Mouse (Mus musculus): ENCODE measurements around the gene Col6a6. TPM values are rescaled to one million over a fixed set of nuclear protein-coding genes. Genes with fewer than 3 reads are reported as not detected.
A peak's percentile ranks its signal among the peaks of the same experiment; 100 is the strongest.

Gene Col6a6
- polyA plus RNA-seq, 1 experiment from 2014 or later, result 0.83 TPM

DNA sequence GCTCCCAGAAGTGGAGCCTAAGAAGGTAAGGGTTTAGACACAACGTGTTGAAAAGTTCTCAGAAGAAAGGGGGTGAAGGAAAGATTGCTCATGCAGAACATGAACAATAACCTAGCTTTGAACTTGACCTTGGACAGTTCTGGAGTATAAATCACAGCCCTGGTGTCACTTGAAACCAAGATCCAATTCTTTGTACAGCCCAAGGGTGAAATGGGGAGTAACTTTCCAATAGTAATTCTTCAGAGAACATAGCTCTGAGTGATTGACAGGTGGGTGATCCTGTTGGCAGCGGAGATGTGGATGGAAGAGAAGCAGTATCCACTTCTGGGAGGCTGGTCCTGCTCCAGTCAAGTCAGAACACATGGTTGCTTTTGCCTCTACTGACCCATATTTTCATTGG lies 62.1 kb downstream of the Col6a6 start:
- Histone ChIP-seq H3K27ac (ENCODE audit: low read depth, low read length) (no peak overlapping the region), H3K4me2 (replicated peaks; ENCODE audit: low read depth, low read length) (no peak overlapping the region), H3K4me3 (ENCODE audit: low read length) (no peak overlapping the region), H3K9me3 (ENCODE audit: control insufficient read depth, low read length) (no peaks in the 10 kb centered on the region), H3K27me3 (ENCODE audit: control insufficient read depth, insufficient read depth, low read length) (no peaks in the 10 kb centered on the region), H3K9ac (ENCODE audit: low read depth, low read length) (no peak overlapping the region), H3K36me3 (ENCODE audit: control insufficient read depth, insufficient read depth, low read length) (no peaks in the 10 kb centered on the region), H3K4me1 (ENCODE audit: control insufficient read depth, insufficient read depth, low read length) (0 out of 2 replicates have a peak, but pooled peaks cover 6% of the 10 kb centered on the region)
- WGBS, result 22% methylated on average over 2 of the region's 2 CpGs
- ATAC-seq (ENCODE audit: low FRiP score, low TSS enrichment), result peak; percentile 49

DNA sequence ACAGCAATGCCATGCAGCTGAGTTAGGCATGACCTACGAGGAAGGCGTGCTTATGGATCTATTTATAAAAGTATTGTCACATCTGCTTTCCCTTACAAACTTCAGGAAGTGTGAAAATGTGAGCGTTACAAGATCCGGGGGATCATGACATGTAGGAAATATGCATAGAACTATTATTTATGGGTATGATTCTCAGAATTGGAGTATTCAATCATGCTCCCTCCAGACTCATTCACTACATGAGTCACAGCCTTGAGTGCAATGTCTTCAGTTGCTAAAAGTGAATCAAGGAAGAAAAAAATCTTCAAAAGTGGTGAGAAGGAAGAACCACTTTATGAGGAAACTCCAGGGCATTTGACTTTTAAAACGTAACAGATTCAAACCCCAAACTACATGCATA lies 63.3 kb downstream of the Col6a6 start:
- Histone ChIP-seq H3K9me3 (ENCODE audit: control insufficient read depth, low read length) (no peaks in the 10 kb centered on the region), H3K4me2 (replicated peaks; ENCODE audit: low read depth, low read length) (no peak overlapping the region), H3K27me3 (ENCODE audit: control insufficient read depth, insufficient read depth, low read length) (no peaks in the 10 kb centered on the region), H3K9ac (ENCODE audit: low read depth, low read length) (no peak overlapping the region), H3K27ac (ENCODE audit: low read depth, low read length) (no peak overlapping the region), H3K4me3 (ENCODE audit: low read length) (no peak overlapping the region), H3K36me3 (ENCODE audit: control insufficient read depth, insufficient read depth, low read length) (no peaks in the 10 kb centered on the region), H3K4me1 (ENCODE audit: control insufficient read depth, insufficient read depth, low read length) (0 out of 2 replicates have a peak, but pooled peaks cover 6% of the 10 kb centered on the region)
- no peak for ATAC-seq (ENCODE audit: low FRiP score, low TSS enrichment)
- WGBS, result 65% methylated on average over 5 of the region's 5 CpGs

DNA sequence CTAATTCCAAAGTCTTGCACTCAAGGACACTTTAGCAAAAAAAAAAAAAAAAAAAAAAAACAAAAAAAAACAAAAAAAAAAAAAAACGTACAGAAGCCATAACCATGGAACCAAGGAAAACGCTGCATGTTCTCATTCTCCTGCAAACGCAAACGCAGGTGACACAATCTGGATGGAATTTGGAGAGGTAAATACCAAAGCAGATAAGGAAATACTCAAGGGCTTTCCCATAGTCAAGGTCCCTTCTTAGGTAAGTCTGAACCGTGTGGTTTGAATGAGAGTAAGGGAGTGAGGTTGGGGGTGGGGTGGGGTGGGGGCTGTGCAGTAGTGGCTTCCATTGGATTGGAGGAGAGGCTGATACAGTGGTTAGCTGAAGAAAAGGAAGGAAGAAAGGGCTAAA lies 63.8 kb downstream of the Col6a6 start:
- H3K4me1 ChIP-seq (ENCODE audit: control insufficient read depth, insufficient read depth, low read length), result 0 out of 2 replicates have a peak, but pooled peaks cover 6% of the 10 kb centered on the region
- H3K27me3 ChIP-seq (ENCODE audit: control insufficient read depth, insufficient read depth, low read length), result no peaks in the 10 kb centered on the region
- 66% methylated on average over 5 of the region's 5 CpGs for WGBS
- no peak overlapping the region for H3K9ac ChIP-seq (ENCODE audit: low read depth, low read length)
- no peak overlapping the region for H3K27ac ChIP-seq (ENCODE audit: low read depth, low read length)
- H3K36me3 ChIP-seq (ENCODE audit: control insufficient read depth, insufficient read depth, low read length), result no peaks in the 10 kb centered on the region
- H3K4me2 ChIP-seq (replicated peaks; ENCODE audit: low read depth, low read length), result no peak overlapping the region
- no peak for ATAC-seq (ENCODE audit: low FRiP score, low TSS enrichment)
- no peaks in the 10 kb centered on the region for H3K9me3 ChIP-seq (ENCODE audit: control insufficient read depth, low read length)
- H3K4me3 ChIP-seq (ENCODE audit: low read length), result no peak overlapping the region

DNA sequence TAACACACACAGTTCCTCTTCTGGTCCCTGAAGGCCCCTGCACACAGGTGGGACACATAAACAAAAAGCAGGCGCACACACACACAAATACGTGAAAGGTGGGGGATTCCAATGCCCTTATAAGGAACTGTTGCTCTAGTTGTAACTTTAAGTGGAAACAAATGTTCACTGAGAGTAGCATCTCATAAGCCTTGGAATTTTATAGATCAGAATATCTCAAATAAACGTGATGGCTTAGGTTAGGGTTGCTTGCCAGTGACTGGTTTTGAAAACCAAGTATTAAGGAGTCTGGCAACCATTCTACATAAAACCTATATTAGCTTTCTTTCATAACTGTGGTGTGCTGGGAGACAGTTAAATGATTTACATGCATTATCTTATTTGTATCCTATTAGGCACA lies 64.3 kb downstream of the Col6a6 start:
- Histone ChIP-seq H3K4me3 (ENCODE audit: low read length) (no peak overlapping the region), H3K36me3 (ENCODE audit: control insufficient read depth, insufficient read depth, low read length) (no peaks in the 10 kb centered on the region), H3K4me1 (ENCODE audit: control insufficient read depth, insufficient read depth, low read length) (0 out of 2 replicates have a peak, but pooled peaks cover 9% of the 10 kb centered on the region), H3K27ac (ENCODE audit: low read depth, low read length) (no peak overlapping the region), H3K27me3 (ENCODE audit: control insufficient read depth, insufficient read depth, low read length) (no peaks in the 10 kb centered on the region), H3K9me3 (ENCODE audit: control insufficient read depth, low read length) (no peaks in the 10 kb centered on the region), H3K4me2 (replicated peaks; ENCODE audit: low read depth, low read length) (no peak overlapping the region), H3K9ac (ENCODE audit: low read depth, low read length) (no peak overlapping the region)
- no peak for ATAC-seq (ENCODE audit: low FRiP score, low TSS enrichment)
- 80% methylated on average over 3 of the region's 3 CpGs for WGBS

DNA sequence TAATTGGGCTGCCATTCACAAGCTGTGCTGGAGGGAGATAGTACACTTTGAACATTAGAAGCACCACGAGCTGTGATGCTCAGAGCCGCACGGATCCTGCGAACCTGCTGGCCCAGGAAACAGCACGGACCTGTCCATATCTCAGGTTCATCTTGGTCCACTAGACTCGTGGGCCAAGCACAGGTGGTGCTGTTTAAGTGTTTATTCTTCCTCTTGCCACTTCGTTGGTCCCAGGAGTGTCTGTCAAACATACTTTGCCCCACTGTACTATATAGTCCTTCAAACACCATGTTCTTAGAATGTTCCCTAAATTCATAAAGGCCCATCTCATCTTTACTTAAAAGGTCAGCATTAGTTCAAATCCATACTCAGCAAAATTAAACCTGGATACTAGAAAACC lies 65.7 kb downstream of the Col6a6 start:
- 79% methylated on average over 7 of the region's 7 CpGs for WGBS
- no peak overlapping the region for H3K27ac ChIP-seq (ENCODE audit: low read depth, low read length)
- no peak for ATAC-seq (ENCODE audit: low FRiP score, low TSS enrichment)
- H3K9ac ChIP-seq (ENCODE audit: low read depth, low read length), result no peak overlapping the region
- H3K4me3 ChIP-seq (ENCODE audit: low read length), result no peak overlapping the region
- H3K36me3 ChIP-seq (ENCODE audit: control insufficient read depth, insufficient read depth, low read length), result no peaks in the 10 kb centered on the region
- no peaks in the 10 kb centered on the region for H3K27me3 ChIP-seq (ENCODE audit: control insufficient read depth, insufficient read depth, low read length)
- H3K9me3 ChIP-seq (ENCODE audit: control insufficient read depth, low read length), result no peaks in the 10 kb centered on the region
- H3K4me1 ChIP-seq (ENCODE audit: control insufficient read depth, insufficient read depth, low read length), result 0 out of 2 replicates have a peak, but pooled peaks cover 10% of the 10 kb centered on the region
- no peak overlapping the region for H3K4me2 ChIP-seq (replicated peaks; ENCODE audit: low read depth, low read length)

DNA sequence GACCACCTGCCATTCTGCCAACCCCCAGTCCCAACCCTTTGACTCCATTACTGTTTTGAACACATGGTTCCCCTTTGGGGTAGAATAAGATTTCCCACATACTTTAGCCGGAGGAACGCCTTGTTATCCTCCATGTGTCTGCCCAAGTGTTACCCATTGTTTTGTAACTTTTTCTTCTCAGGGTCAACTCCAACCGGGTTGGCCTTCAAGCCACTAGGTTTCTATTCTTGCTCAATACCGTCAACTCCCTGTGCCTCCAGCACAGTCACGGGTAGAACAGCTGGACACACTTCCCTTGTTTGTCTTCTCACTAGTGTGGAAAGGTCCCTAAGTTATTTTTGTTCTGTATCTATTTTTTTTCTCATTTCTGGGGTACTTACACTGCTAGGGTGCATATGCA lies 69.1 kb downstream of the Col6a6 start:
- H3K4me2 ChIP-seq (replicated peaks; ENCODE audit: low read depth, low read length), result no peak overlapping the region
- no peaks in the 10 kb centered on the region for H3K36me3 ChIP-seq (ENCODE audit: control insufficient read depth, insufficient read depth, low read length)
- no peaks in the 10 kb centered on the region for H3K27me3 ChIP-seq (ENCODE audit: control insufficient read depth, insufficient read depth, low read length)
- no peak for ATAC-seq (ENCODE audit: low FRiP score, low TSS enrichment)
- H3K9me3 ChIP-seq (ENCODE audit: control insufficient read depth, low read length), result no peaks in the 10 kb centered on the region
- H3K27ac ChIP-seq (ENCODE audit: low read depth, low read length), result no peak overlapping the region; the same call in 1 of the 2 replicates
- H3K4me3 ChIP-seq (ENCODE audit: low read length), result no peak overlapping the region
- H3K4me1 ChIP-seq (ENCODE audit: control insufficient read depth, insufficient read depth, low read length), result 0 out of 2 replicates have a peak, but pooled peaks cover 4% of the 10 kb centered on the region
- WGBS, result 64% methylated on average over 5 of the region's 5 CpGs
- no peak overlapping the region for H3K9ac ChIP-seq (ENCODE audit: low read depth, low read length)

DNA sequence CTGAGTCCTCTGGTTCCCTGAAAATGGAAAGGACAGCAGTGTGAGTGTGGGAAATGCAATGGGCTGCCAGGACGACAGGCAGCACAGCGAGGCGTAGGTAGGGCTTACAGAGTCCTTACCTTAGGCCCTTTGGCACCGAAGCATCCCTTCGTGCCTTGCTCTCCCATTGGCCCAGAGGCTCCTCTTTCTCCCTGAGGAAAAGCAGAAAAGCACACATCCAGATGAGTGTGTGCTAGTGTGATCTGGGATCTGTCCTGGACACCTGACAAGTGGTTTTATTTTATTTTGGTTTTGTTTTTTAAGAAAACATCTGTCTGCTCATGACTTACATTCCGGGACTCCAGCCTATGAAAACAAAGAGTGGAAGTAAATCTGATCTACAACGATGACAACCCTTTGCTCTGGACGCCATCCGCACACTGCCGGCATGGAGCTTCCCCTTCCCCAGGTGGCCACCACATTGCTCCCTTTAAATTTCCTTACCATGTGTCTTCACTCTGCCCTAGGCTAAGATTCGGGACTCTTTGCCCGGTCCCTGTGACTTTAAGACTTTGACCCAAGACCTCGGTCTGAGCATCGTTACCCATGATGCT lies 69.7 kb downstream of the Col6a6 start:
- no peaks in the 10 kb centered on the region for H3K27me3 ChIP-seq (ENCODE audit: control insufficient read depth, insufficient read depth, low read length)
- no peak overlapping the region for H3K9ac ChIP-seq (ENCODE audit: low read depth, low read length)
- no peaks in the 10 kb centered on the region for H3K9me3 ChIP-seq (ENCODE audit: control insufficient read depth, low read length)
- H3K27ac ChIP-seq (ENCODE audit: low read depth, low read length), result no peak overlapping the region; the same call in 1 of the 2 replicates
- ATAC-seq (ENCODE audit: low FRiP score, low TSS enrichment), result peak; percentile 71
- no peak overlapping the region for H3K4me3 ChIP-seq (ENCODE audit: low read length)
- 0 out of 2 replicates have a peak, but pooled peaks cover 4% of the 10 kb centered on the region for H3K4me1 ChIP-seq (ENCODE audit: control insufficient read depth, insufficient read depth, low read length)
- H3K4me2 ChIP-seq (replicated peaks; ENCODE audit: low read depth, low read length), result no peak overlapping the region
- no peaks in the 10 kb centered on the region for H3K36me3 ChIP-seq (ENCODE audit: control insufficient read depth, insufficient read depth, low read length)
- WGBS, result 48% methylated on average over 14 of the region's 14 CpGs

DNA sequence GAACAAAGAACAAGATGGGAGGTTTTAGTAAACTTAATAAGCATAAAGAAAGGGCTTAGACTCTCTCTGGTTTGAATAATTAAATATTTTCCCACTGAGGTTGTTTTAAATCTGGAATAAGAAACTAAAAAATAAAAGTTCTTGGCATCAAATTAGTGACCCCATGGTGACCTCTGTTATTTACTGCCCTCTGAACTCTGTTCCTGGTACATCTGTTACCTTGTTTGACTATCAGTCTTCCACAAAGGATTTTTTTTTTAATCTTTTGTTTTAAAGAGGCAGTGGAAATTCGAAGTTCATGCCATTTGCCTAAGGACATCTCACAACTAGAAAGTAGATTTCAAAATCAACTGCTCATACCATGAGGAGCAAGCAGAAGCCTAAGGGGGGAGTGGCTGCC lies 73.7 kb downstream of the Col6a6 start:
- WGBS, result 73% methylated on average over 1 of the region's 1 CpGs
- Histone ChIP-seq H3K4me2 (replicated peaks; ENCODE audit: low read depth, low read length) (no peak overlapping the region), H3K36me3 (ENCODE audit: control insufficient read depth, insufficient read depth, low read length) (no peaks in the 10 kb centered on the region), H3K9ac (ENCODE audit: low read depth, low read length) (no peak overlapping the region), H3K4me1 (ENCODE audit: control insufficient read depth, insufficient read depth, low read length) (0 out of 2 replicates have a peak, but pooled peaks cover 4% of the 10 kb centered on the region), H3K27ac (ENCODE audit: low read depth, low read length) (no peak overlapping the region), H3K27me3 (ENCODE audit: control insufficient read depth, insufficient read depth, low read length) (no peaks in the 10 kb centered on the region), H3K4me3 (ENCODE audit: low read length) (no peak overlapping the region), H3K9me3 (ENCODE audit: control insufficient read depth, low read length) (no peaks in the 10 kb centered on the region)
- no peak for ATAC-seq (ENCODE audit: low FRiP score, low TSS enrichment)

DNA sequence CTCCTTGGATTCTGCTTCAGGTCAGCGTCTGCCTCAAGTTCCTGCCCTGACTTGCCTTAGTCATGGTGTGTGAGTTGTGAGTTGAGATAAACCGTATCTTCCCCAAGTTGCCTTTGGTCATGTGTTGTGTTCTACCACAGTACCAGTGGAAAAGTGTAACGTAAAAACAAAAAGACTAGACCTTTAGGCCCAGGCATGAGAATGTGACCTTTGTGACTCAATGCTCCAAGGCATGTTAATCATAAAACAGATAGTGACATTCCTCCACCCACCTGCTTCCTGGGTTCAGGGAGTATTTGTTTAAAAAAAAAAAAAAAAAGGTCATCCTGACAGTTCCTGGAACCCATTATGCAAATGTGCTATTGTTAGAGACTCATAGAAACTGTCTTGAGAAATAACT lies 82.1 kb downstream of the Col6a6 start:
- no peak overlapping the region for H3K4me3 ChIP-seq (ENCODE audit: low read length)
- no peaks in the 10 kb centered on the region for H3K4me1 ChIP-seq (ENCODE audit: control insufficient read depth, insufficient read depth, low read length)
- H3K27me3 ChIP-seq (ENCODE audit: control insufficient read depth, insufficient read depth, low read length), result no peaks in the 10 kb centered on the region
- 91% methylated on average over 3 of the region's 3 CpGs for WGBS
- no peak for ATAC-seq (ENCODE audit: low FRiP score, low TSS enrichment)
- no peaks in the 10 kb centered on the region for H3K36me3 ChIP-seq (ENCODE audit: control insufficient read depth, insufficient read depth, low read length)
- H3K4me2 ChIP-seq (replicated peaks; ENCODE audit: low read depth, low read length), result no peak overlapping the region
- no peak overlapping the region for H3K27ac ChIP-seq (ENCODE audit: low read depth, low read length)
- peaks cover 4% of the 10 kb centered on the region; the same call in 1 of the 2 replicates for H3K9me3 ChIP-seq (ENCODE audit: control insufficient read depth, low read length)
- no peak overlapping the region for H3K9ac ChIP-seq (ENCODE audit: low read depth, low read length)

Measured in kidney, embryonic 14.5 days (tissue).